Mouse (Mus musculus) layer of hippocampus, adult 8-10 months (tissue): ENCODE results near the gene Psmb4. TPM values are rescaled to one million over a fixed set of nuclear protein-coding genes. Genes with fewer than 3 reads are reported as not detected.
A peak's percentile ranks its signal among the peaks of the same experiment; 100 is the strongest.
"Not testable (repeated sequence)": the region's sequence is repeated elsewhere in the genome, so short reads cannot be mapped to it uniquely, and the experiment has no call there.

Experiments used
- DNase-seq, 2 experiments: peaks; one replicate each; pipeline ENCODE4 v3.0.0; 2022; ENCODE audit warnings: low spot score in 2 of 2
- total RNA-seq, 4 experiments: library from RNA; stranded (reverse); gene quantifications; 2 replicates each; pipeline ENCODE4 v1.2.4; 2022

Gene Psmb4
- 100 to 1,000 TPM; 219 to 262 (median 240) TPM for total RNA-seq

DNA sequence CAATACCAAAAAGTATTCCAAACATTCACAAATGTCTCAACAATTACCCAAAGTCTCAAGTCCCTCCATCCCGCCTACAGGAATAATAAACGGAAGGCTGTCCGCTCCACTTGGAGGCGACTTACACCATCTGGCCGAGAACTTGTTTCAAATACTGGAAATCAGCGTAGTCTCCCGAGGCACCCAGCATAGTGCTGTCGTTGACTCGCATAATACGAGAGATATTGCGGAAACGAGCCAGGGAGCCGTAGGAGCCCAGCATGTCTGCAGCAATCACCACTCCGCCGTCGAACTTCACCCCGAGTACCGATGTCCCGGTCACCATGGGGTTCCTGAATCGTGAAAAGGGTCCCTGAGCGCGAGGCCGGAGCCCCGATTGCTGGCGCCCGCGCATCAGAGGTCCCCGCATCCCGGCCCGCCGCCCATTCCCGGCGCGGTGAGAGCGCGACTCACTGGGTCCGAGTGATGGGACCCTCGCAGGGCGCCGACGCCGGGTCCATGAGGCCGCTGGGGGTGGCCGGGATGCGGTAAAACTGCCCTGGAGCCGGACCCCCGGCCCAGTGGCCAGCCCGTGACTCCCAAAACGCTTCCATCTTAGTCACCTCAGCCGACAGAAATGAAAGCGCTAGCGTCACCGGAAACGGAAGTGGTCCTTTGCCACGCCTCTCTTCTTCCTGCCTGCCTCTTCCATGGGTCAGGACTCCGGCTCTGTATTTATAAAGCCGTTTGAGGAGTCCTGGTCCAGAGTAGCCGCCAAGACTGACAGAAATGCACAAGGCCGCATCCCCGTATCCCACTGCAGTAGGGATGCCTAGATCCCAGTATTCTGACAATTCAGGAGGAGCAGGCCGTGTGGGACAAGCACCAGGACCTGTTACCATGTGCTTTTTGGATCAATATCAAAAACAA is at the start of gene Psmb4:
Gene Psmb4, minus strand, starts transcription at position 646 of the 909 bp plus-strand sequence.
- peak; percentile 79 to 84 for DNase-seq

DNA sequence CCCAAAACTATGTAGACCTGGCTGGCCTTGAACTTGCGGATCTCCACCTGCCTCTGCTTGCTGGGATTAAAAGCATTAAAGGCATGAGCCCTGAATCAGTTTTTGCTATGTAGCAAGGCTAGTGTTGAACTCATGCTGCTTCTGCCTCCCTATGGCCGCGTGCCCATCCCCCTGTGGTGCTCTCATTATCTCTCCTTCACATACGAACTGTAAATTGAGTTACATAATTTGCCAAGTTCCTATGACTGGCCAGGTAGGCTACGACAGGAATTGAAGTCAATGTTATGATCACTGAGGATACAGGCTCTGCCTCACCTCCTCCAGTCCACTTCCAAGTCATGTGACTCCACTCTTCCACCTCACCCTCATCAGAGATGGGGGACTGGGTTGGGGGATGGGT is 49.4 kb upstream of the Psmb4 start:
- not testable (repeated sequence) for DNase-seq

DNA sequence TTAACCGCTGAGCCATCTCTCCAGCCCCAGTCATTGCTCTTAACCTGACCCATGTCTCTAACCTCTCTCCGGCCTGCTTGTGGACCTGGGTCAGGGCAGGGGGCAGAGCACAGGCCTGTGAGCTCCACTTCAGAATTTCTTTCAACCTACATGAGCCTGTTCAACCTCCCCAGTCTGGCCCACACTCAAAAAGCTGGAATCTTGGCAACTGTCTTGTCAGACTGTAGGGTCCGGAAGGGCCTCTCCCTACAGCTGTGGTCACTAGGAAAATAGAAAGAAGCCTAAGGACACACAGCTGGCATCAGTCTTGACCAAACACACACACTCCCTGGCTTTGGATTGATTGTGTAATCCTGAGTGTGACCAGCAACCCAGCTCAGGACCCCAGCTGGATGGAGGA is 48.6 kb upstream of the Psmb4 start:
- not testable (repeated sequence) for DNase-seq

DNA sequence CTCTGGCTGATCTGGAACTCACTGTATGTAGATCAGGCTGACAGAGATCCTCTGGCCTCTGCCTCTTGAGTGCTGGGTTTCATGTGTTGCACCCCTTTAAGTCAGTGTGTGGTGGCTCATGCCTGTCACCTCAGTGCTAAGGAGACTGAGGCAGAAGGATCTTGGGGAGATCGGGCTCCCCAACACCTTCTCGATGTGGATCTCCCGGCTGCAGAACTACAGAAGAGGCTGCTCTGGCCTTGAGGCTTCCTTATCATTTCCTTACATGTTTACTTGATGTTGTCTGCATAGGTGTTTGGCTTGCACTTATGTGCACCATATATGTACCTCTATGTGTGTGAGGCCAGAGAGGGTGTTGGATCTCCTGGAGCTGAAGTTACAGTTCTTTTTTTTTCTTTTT is 47.8 kb upstream of the Psmb4 start:
- not testable (repeated sequence) for DNase-seq

DNA sequence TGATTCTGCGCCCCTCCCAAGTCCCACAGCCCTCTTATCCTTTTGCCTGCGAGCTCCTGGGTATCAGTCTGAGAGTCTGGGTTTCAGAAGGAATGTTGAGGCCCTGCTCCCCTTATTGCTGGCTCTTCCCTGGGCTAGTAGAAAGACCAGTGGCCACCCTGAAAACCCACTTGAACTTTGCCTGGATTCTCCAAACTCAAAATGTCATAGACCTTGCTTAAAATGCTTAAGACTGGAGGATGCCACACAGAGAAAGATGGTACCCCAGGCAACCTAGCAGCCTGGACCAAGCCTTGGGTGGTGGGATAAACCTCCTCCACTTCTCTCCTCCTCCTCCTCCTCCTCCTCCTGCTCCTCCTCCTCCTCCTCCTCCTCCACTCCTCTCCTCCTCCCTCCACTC is 46.8 kb upstream of the Psmb4 start:
- not testable (repeated sequence) for DNase-seq

DNA sequence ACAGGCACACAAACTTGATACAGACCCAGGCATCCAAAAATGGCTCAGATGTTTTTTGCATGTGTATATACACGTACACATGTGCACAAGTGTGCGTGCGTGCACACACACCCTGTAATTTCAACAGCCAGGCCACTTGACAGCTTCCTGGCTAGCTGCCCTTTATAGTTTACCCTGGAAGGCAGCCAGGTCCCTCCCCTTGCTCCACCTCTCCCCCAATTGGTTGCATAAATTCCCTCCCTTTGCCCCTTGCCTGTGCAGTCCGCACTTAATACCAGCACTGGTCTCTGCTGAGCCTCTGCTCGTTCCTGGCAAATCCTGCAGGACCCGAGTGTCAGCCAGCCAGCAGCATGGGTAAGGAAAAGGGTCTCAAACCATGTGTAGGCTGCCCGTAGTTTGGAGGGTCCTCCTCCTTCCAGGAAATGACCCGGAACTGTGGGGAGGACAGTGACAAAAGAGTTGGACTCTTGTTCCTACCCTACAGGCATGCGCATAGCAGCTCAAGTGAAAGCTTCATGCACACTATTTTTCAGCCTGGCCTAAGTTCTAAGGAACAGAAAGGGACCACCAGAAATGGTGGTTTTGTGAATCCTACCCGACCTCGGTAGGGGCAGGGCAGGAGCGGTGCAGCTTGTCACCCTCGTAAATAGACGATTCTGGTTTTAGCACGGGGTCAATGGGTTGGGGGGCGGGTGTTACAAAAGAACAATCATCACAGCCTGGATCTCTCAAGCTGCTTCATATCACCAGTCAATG is 46.2 kb upstream of the Psmb4 start, which contains the start of gene Selenbp1:
Gene Selenbp1, plus strand, starts transcription at position 248 of the 756 bp plus-strand sequence.
- peak; percentile 66 to 67 for DNase-seq

DNA sequence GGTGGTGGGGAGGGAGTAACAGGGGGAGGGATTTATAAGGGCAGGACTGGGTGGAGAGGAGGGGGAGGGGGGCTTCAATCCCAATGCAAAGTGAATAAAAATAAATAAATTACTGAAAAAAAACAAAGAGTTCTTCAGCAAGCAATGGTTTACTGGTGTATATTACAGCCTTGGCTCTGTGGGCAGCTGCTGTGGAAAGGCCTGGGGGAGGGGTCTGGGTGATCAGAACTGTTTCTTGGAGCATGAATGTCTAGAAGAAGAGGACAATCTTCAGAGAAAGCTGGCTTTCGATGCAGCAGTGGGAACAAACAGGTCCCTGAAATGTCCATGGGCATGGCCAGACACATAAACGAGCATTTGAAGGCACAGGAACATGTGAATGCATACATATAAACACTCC is 45.5 kb upstream of the Psmb4 start:
- DNase-seq, result not testable (repeated sequence)

DNA sequence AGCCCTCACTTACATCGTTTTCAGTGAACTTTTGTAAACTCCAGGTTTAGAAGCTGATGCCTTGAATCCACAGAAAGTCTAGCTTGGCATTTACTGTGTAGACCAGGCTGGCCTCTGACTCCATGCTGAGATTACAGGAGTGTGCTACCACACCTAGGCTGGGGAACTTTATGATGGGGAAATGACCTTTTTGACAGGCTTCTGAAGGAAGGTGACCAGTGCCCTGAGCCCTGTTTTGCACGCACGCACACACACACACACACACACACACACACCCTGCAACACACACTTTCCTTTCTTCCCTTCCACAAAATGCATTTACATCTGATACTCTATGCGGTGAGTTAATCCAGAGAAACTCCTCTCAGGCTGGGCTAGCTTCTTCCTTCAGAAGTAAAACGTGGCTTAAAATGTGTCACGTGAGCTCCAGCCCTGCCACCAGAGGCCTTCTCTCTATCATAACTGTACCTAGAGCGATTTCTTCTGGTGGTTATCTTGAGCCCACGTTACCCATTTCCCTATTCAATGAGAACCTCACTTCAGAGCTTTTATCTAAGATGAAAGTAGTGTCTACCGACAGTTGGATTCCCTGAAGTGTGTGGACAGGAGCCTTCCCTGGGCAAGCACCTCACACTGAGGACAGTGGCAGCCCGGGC is 44.8 kb upstream of the Psmb4 start:
- DNase-seq, result not testable (repeated sequence)

DNA sequence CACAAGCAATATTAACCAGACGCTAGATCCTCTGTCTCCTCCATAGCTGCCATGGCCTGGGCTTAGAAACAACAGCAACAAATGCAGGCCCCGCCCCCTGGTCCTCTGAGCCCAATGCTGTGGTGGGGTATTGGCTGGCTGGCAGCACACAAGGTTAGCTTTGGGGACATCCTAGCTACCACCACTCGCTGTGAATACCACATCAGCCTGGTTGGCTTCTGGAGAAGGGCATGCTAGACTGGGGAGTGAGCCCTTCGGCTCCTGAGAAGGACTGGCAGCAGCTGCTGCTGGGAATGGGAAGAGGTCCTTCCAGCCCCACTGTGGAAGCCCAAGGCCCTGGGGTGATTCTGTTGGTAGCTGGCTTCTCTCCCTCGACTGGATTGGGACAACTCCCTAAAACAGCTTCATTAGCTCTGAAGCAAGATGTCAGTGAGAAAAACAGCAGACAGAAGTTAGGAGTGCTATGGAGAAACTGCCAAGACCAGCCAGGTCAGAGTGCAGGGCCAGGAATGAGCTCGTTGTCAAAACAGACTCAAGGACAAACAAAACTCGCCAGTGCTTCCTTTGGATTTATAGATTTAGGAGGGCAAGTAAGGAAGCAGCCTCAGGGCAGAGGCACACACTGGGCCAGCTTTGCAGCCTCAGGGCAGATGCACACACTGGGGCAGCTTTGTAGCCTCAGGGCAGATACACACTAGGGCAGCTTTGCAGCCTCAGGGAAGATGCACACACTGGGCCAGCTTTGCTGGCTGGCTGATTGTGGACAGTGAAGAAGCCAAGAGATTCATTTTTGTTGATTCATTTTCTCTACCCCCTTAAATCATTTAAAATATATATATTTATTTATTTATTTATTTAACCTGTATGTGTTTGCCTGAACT is 43.9 kb upstream of the Psmb4 start:
- not testable (repeated sequence) for DNase-seq

DNA sequence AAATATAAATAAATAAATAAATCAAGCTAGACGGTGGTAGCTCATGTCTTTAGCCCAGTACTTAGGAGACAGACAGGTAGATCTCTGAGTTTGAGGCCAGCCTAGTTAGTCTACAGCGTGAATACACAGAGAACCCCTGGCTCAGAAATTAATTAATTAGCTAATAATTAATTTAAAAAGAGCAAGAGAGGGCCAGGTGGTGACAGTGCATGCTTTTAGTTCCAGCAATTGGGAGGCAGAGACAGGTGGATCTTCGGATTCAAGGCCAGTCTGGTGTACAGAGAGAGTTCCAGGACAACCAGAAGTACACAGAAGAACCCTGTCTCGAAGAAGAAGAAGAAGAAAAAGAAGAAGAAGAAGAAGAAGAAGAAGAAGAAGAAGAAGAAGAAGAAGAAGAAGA is 42.2 kb upstream of the Psmb4 start:
- not testable (repeated sequence) for DNase-seq

DNA sequence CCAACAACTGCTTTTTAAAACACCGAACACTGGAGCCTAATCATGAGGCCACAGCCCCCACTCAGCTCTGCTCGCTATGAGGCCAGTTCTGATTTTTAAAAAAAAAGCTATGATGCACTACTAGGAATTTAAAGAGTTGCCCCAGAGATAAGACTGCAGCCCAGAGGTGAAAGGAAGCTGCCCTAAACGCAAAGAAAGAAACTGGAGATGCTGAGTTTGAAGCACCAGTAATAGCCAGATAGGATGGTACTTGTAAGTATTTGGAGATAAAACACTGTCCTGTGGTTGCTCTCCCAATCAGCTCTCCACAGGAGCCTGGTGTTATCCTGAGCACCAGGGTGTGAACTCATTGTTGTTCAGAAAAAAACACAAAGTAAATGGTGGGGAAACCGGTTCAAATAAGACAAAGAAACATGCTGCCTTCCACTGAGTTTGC is 39.6 kb upstream of the Psmb4 start:
- not testable (repeated sequence) for DNase-seq

DNA sequence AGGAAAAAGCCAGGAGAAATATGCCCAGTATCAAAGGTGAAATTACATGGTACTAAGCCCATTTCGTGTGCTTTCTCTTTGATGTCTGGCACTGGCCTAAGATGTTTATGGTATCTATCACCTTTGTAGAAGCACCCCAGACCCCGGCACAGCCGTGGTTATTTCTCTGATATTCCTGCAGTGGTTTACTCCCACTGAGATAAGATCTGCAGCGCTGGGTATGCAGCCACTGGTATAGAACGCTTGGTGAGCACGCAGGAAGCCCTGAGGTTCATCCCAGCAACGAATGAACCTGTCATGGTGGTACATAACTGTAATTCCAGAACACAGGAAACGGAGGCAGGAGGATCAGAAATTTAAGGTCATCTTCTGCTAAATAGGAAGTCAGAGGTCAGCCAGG is 37.9 kb upstream of the Psmb4 start:
- DNase-seq, result no peak

DNA sequence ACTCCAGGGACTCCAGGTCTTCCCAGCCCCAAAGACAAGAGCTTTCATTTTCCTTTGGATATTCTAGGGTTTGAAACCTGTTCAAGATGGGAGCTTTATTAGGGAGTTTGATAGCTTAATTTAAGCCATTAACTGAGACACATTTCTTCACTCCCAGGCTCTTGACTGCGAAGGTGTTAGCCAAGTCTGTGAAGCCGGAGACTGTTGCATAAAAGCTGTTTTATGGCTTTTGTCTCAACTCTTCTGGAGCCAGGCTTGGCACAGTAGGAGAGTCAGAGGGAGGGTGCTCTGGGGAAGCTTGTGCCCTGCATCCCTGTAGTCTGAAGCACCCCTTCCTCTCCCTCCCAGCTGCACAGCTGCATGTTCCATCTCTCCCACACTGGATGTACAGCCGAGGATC is 35.6 kb upstream of the Psmb4 start:
- no peak for DNase-seq

DNA sequence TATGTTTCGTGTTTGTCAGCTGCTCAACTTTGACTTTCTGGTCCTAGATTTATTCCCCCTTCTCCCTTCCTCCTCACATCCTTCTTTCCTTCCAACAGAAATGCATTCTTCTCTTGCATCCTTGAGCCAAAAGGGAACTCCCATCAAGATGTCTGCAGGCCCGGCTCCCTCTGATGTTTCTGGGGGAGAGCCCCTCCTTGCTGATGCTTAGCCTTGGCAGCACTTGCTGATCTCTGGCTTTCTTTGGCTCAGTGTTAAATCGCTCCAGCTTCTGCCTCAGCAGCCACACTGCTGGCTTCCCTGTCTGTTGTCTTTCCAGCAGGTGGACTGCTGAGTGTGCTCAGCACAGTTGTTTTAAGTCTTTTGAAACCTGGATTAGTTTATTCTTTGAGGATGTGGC is 34.3 kb upstream of the Psmb4 start:
- DNase-seq, result no peak

DNA sequence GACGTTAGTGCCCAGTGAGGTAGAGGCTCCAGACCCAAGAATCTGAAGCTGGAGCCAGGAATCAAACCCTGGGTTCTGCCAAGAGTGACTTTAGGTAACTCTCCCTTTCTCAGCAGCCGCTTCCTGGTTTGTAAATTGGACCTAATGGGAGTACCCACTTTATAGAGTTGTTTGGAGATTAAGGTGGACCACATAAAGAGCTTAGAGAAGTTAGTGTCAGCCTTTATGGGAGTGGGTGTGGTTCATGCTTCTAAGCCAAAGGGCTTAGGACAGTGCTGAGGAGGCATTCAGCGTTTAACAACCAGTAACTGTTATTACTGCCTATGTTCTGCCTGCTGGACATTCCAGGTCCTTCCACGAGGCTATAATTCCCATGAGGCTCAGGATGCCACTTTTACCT is 32.1 kb upstream of the Psmb4 start:
- DNase-seq, result no peak

DNA sequence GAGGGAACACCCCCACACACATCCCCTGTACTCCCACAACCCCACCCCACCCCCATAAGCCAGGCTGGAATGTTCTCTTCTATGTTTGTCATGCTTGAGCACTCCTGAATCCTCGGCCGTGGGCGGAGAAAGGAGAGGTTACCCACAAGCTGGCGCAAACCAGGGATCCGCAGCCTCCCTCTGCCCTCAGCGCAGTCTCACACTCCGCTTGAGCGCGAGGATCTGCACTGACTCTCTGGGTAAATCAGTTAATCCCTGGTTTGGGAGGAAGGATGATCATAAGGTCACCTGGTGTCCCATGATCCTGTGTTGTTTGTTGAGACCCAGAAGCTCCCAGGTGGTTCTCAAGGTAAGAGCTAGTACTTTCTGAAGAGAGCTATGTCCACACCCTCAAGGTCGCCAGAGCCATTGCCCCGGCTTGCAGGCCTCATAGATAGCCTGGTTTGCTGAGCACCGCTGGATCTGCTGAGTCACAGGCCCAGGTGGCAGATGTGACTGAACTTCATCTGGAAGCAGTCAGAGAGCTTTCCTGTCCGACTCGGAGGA is 31.1 kb upstream of the Psmb4 start:
- no peak for DNase-seq

DNA sequence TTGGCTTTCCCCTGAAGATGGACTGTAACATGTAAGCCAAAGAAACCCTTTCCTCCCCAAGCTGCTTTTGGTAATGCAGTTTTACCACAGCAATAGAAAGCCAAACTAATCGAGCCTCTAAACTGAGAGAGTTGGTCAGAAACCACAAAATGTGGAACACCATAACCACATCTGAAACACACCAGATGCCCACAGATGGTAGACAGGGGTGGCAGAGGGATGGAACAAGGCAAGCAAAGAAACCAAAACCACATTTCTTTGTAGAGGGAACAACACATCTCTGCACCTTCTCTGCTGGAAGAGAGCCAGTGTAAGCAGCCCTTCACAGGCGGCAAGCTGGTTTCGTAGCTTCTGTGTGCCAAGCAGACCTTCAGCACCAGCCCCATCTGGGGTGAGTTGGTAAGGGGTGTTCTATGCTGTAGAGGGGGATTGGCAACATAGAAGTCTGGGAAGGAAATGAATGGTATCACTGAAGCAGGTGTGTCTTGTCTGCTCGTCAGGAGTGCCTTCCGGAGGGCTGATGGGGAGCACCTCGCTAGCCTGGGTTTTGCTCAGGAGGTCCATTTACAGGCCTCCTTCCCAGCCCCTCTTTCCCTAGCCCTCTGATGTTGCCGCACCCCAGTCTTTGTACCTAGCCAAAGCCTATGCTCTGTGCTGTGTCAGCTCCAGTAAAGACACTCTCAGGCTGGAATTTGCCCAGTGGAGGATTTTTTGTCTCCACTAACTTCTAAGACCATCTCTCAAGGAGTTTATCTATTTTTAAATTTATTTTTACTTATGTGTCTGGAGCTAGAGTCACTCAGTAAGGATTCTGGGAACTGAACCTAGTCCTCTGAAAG is 29.4 kb upstream of the Psmb4 start:
- DNase-seq, result no peak

DNA sequence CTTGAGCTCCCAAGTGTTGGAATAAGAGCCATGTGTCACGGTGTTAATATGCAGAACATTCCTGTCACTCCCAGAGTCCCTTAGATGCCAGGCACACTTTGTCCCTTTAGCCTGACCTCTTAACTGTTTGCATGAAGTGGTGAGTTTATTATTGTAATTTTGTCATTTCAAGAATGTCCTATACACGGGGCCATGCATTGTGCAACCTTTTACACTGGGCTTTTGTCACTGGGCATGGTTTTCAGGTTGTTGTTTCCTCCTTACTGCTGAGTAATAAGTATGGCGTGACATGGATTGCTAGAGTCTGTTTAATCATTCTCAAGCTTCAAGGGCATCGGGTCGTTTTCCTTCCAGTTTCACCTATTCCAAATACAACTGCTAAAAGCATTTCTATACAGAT is 27.0 kb upstream of the Psmb4 start:
- no peak for DNase-seq

DNA sequence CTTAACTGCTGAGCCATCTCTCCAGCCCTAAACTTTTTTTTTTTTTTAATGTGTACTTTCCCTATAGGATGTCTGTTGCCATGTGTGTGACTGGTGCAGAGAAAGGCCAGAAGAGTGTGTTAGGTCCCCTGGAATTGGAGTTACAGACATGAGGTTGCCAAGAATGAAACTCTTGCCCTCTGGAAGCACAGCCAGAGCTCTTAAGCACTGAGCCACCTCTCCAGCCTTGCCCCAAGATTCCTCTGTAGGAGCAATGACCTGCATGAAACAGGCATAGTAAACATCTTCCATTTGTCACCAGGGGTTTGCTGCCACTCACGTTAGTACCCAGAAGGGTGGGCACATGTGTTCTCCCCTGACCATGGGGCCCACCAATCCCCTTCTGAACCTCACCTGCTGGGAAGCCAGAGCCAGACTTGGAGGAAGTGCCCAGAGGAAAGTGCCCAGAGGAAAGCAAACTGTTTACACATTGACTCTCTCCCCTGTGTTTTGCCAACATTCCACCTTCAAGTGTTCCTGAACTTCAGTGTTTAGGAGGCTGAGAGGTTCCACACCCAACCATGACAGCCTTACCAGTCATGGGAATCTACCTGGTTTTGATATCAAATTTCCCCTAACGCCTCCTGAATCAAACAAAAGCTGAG is 24.4 kb upstream of the Psmb4 start:
- no peak for DNase-seq
